Mouse (Mus musculus): ENCODE measurements around the gene Gm20388. TPM values are rescaled to one million over a fixed set of nuclear protein-coding genes. Genes with fewer than 3 reads are reported as not detected.

The Gm20388 gene
- polyA plus RNA-seq, 1 experiment, result not detected

DNA sequence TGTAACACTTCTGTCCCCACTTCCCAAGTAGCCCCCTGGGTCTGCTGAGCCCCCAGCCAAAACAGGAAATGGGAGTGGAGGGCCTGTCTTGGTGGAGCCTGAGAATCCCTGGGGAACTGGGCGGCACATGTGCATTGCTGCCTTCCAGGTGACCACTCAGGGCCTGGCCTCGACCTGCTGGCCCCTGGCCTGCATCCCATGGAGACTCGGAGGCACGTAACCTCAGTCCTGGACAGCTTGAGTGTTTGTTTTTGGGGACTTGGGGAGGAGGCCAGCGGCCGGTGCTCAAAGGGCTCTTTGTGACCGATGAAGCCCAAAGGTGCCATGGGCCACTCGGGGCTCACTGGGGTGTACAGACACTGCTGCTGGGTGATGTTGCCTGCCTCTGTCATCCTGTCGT is 636.9 kb downstream of the Gm20388 start:
- 56% methylated on average over 9 of the region's 9 CpGs for WGBS
- peaks cover 78% of the 10 kb centered on the region for H3K4me1 ChIP-seq (ENCODE audit: control insufficient read depth, insufficient read depth, low read length)
- H3K4me3 ChIP-seq (ENCODE audit: insufficient read depth, low read depth, low read length), result no peak overlapping the region
- TF ChIP-seq CTCF (IDR thresholded peaks at IDR 0.05; ENCODE audit: insufficient read depth, low read depth, low read length) (no peak), POLR2A (IDR thresholded peaks at IDR 0.05; ENCODE audit: insufficient read depth, low read depth, low read length) (no peak)
- H3K27ac ChIP-seq (ENCODE audit: insufficient read depth, low read depth, low read length), result no peak overlapping the region; the same call in 1 of the 2 replicates

DNA sequence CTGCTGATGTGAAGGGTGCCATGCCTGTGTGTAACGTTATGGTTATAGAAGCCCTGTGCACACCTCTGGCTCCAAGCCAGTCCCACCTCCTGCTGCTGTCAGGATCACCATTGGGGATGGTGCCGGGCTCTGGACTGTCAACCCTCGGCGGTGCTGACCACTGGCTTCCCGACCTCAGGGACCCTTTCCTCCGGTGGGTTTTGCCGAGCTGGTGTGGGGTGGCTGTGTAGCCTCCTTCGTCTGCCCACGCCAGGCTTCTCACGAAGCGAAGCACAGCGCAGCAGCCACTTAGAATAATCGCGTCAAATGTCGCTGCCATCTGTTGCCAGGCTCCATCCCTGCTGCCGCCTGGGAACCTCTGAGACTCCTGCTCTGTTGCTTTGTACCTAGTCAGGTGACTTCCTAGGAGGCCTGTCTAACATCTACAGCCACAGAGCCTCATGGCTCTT is 637.7 kb downstream of the Gm20388 start:
- Histone ChIP-seq H3K27ac (ENCODE audit: insufficient read depth, low read depth, low read length) (peak overlapping the region; percentile 48), H3K4me1 (ENCODE audit: control insufficient read depth, insufficient read depth, low read length) (peaks cover 79% of the 10 kb centered on the region), H3K4me3 (ENCODE audit: insufficient read depth, low read depth, low read length) (no peak overlapping the region)
- TF ChIP-seq CTCF (IDR thresholded peaks at IDR 0.05; ENCODE audit: insufficient read depth, low read depth, low read length) (no peak), POLR2A (IDR thresholded peaks at IDR 0.05; ENCODE audit: insufficient read depth, low read depth, low read length) (no peak)
- WGBS, result 32% methylated on average over 16 of the region's 16 CpGs

DNA sequence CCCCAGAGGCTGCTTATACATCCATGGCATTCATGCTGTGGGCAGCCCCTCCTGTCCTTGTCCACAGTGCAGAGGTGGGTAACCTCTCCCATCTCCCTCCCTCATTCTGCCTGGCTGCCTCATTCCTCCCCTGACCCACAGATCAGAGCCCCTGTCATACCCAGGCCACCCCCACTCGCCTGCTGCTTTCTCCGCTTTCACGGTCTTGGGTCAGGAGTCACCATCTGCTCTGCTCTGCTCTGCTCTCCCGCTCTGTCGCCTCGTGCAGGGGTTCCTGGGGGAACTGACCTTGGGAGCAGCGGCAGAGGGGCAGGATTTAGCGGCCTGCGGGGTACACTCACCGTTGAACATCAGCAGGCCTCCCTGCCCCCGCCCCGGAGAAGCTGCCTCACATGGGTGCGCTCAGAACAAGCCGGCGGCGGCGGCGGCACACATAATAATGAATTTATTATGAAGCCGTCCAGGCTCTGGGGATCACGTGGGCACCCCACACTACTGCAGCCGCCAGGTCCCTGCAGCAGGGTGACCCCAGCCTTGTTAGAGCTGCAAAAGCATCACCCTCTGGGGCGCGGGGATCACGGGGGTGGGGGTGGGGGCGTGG is 638.8 kb downstream of the Gm20388 start:
- H3K4me3 ChIP-seq (ENCODE audit: insufficient read depth, low read depth, low read length), result peak overlapping the region; percentile 34
- peak overlapping the region; percentile 97 for H3K27ac ChIP-seq (ENCODE audit: insufficient read depth, low read depth, low read length)
- TF ChIP-seq POLR2A (IDR thresholded peaks at IDR 0.05; ENCODE audit: insufficient read depth, low read depth, low read length), result no peak
- peaks cover 85% of the 10 kb centered on the region for H3K4me1 ChIP-seq (ENCODE audit: control insufficient read depth, insufficient read depth, low read length)
- 9% methylated on average over 25 of the region's 25 CpGs for WGBS

DNA sequence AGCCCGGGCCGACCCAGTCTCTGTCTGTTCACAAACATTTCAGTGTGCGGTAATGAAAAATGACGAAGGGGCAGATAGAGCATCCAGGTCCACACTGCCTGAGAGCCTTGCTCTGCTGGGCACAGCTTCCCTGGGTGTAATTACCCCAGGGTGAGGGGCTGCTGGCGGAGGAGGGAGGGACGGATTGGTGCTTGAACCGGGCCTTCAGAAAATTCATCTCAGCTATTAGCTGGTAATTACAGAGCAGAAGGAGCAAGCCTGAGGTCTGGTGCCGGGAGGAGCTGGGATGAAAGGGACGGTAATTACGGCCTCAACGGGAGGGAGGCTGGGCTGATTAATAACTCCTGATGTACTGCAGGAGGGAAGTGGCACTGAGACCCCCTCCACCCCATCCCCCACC is 639.3 kb downstream of the Gm20388 start:
- H3K4me1 ChIP-seq (ENCODE audit: control insufficient read depth, insufficient read depth, low read length), result peaks cover 90% of the 10 kb centered on the region
- 13% methylated on average over 11 of the region's 11 CpGs for WGBS
- 0 out of 2 replicates have a peak overlapping the region, but pooled peaks have one; percentile 19 for H3K4me3 ChIP-seq (ENCODE audit: insufficient read depth, low read depth, low read length)

DNA sequence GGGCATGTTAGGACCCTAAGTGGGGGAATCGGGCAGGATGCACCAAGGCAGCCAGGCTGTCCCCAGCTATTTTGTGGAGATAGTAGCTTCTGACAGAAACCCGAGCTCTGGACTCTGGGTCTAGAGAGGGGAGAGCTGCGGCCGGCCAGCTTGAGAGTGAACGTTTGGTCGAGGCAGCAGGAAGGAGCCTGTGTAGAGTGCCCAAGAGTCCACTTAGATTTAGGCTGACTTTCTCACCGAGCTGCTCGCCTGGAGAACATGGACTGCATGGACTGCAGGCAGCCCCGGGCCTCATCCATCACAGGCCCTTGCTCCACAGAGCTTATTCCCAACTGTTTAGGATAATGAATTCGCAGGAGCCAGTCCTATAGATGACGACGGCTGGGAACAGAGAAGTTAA is 639.8 kb downstream of the Gm20388 start:
- Histone ChIP-seq H3K4me1 (ENCODE audit: control insufficient read depth, insufficient read depth, low read length) (peaks cover 95% of the 10 kb centered on the region), H3K27ac (ENCODE audit: insufficient read depth, low read depth, low read length) (peak overlapping the region; percentile 96), H3K4me3 (ENCODE audit: insufficient read depth, low read depth, low read length) (peak overlapping the region; percentile 19)
- TF ChIP-seq CTCF (IDR thresholded peaks at IDR 0.05; ENCODE audit: insufficient read depth, low read depth, low read length) (no peak), POLR2A (IDR thresholded peaks at IDR 0.05; ENCODE audit: insufficient read depth, low read depth, low read length) (no peak)
- WGBS, result 20% methylated on average over 12 of the region's 12 CpGs

More for the DNA sequence above, 639.3 kb downstream of the Gm20388 start:
- H3K27ac ChIP-seq (ENCODE audit: insufficient read depth, low read depth, low read length), result peak overlapping the region; percentile 96
- TF ChIP-seq CTCF (IDR thresholded peaks at IDR 0.05; ENCODE audit: insufficient read depth, low read depth, low read length), result no peak
- TF ChIP-seq POLR2A (IDR thresholded peaks at IDR 0.05; ENCODE audit: insufficient read depth, low read depth, low read length), result no peak

DNA sequence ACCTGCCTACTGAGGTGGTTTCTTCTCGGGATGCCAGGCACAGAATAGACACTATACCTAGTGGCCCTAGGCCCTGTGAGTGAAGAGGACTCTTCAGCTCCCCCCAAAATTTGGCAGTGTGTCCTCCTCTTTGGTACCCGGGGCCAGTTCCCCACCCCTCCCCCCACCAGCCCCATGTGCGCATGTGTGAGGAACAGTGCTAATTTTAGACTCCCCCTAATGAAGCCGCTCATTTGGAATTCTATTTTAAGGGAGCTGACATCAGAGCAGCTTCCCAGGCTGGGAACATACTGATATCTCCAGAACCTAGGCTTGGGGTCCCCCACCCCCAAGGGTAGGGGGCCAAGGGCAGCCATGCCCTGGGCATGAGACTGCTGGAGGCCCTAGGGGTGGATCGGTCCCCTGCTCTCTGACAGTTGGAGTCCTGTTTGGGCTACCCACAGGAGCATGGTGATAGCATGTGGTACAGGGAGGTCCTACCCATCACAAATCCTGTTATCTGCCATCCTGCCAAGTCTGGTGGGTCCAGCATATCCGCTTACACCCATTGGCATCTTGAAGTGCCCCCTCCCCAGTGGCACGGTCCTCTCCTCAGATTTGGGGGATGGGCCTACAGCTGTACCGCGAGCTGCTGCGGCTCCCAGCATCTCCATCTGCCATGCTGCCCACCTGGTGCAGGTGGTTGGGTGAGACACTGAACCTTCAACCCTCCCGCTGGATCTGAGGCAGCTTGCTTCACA is 640.5 kb downstream of the Gm20388 start:
- TF ChIP-seq CTCF (IDR thresholded peaks at IDR 0.05; ENCODE audit: insufficient read depth, low read depth, low read length) (no peak), POLR2A (IDR thresholded peaks at IDR 0.05; ENCODE audit: insufficient read depth, low read depth, low read length) (no peak)
- Histone ChIP-seq H3K27ac (ENCODE audit: insufficient read depth, low read depth, low read length) (peak overlapping the region; percentile 97), H3K4me1 (ENCODE audit: control insufficient read depth, insufficient read depth, low read length) (peaks cover 97% of the 10 kb centered on the region), H3K4me3 (ENCODE audit: insufficient read depth, low read depth, low read length) (peak overlapping the region; percentile 19)
- 19% methylated on average over 11 of the region's 11 CpGs for WGBS

DNA sequence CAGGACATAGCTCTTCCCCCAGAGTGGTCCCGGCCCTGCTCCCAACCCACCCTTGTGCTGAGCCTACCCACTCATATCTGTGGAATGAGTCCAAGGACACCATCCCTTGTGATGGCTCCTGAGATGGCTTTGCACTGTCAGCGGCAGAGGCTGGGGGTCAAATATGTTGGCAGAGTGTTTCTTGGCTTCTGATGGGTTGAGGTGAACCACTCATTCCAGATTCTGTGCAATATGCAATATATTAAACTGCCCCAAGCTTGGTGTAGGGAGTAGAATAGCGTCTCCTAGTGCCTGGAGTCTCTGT is 641.0 kb downstream of the Gm20388 start:
- TF ChIP-seq POLR2A (IDR thresholded peaks at IDR 0.05; ENCODE audit: insufficient read depth, low read depth, low read length) (no peak), CTCF (IDR thresholded peaks at IDR 0.05; ENCODE audit: insufficient read depth, low read depth, low read length) (no peak)
- Histone ChIP-seq H3K4me1 (ENCODE audit: control insufficient read depth, insufficient read depth, low read length) (peaks cover 99% of the 10 kb centered on the region), H3K27ac (ENCODE audit: insufficient read depth, low read depth, low read length) (peak overlapping the region; percentile 97), H3K4me3 (ENCODE audit: insufficient read depth, low read depth, low read length) (no peak overlapping the region)
- WGBS, result 48% methylated on average over 3 of the region's 3 CpGs

DNA sequence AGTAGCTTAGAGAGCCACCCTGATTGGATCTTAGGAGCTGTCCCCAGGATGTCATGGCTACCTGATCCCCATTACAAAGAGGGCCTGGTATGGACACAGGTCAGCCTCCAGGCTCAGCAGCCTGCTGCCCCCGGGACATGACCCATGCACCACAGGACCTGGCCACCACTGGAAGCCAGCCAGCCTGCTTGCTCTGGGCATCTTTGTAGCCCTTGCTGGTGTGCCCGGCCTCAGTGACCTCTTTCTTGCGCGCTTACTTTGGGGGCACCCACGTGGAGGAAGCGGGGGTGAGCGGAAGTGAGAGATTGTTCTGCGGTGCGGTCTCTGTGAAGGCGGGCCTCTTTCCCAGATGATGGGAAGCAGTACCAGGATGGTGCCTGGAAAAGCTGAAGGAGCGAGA is 641.9 kb downstream of the Gm20388 start:
- 52% methylated on average over 11 of the region's 11 CpGs for WGBS
- TF ChIP-seq POLR2A (IDR thresholded peaks at IDR 0.05; ENCODE audit: insufficient read depth, low read depth, low read length) (no peak), CTCF (IDR thresholded peaks at IDR 0.05; ENCODE audit: insufficient read depth, low read depth, low read length) (no peak)
- H3K27ac ChIP-seq (ENCODE audit: insufficient read depth, low read depth, low read length), result peak overlapping the region; percentile 27; the same call in 1 of the 2 replicates
- H3K4me1 ChIP-seq (ENCODE audit: control insufficient read depth, insufficient read depth, low read length), result peaks cover 99% of the 10 kb centered on the region
- H3K4me3 ChIP-seq (ENCODE audit: insufficient read depth, low read depth, low read length), result no peak overlapping the region

DNA sequence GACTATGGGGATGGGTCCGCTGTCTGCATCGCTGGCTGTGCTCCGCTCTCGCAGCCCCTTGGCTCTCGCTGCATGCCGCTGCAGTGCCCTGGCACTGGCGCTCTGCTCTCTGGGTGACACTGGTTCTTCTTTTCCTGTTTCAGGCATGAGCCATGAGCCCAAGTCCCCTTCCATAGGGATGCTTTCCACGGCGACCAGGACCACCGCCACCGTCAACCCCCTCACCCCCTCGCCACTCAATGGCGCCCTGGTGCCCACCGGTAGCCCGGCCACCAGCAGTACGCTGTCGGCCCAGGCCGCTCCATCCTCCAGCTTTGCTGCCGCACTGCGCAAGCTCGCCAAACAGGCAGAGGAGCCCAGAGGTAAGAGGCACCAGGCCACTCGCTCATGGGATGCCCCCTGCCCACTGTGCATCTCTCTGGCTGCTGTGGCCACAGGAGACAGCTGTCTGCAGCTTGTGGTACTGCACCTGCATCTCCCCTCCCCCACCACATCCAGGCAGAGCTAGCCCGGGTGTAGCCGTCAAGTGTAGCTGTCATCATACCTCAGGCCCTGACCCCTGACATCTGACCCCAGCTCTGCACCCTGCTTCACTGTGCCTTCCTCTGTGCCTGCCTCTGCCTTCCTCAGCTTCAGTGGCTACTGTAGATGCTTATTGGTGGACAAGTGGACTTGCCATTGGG is 642.9 kb downstream of the Gm20388 start:
- Histone ChIP-seq H3K27ac (ENCODE audit: insufficient read depth, low read depth, low read length) (peak overlapping the region; percentile 7; the same call in 1 of the 2 replicates), H3K4me3 (ENCODE audit: insufficient read depth, low read depth, low read length) (no peak overlapping the region), H3K4me1 (ENCODE audit: control insufficient read depth, insufficient read depth, low read length) (peaks cover 99% of the 10 kb centered on the region)
- no peak for TF ChIP-seq CTCF (IDR thresholded peaks at IDR 0.05; ENCODE audit: insufficient read depth, low read depth, low read length)
- no peak for TF ChIP-seq POLR2A (IDR thresholded peaks at IDR 0.05; ENCODE audit: insufficient read depth, low read depth, low read length)
- WGBS, result 77% methylated on average over 24 of the region's 24 CpGs

All from olfactory bulb, adult 2 months (tissue).